Mouse (Mus musculus) hindbrain, embryonic 12.5 days (tissue): ENCODE results near the gene Actg1. TPM values are rescaled to one million over a fixed set of nuclear protein-coding genes. Genes with fewer than 3 reads are reported as not detected.
A peak's percentile ranks its signal among the peaks of the same experiment; 100 is the strongest.

Source experiments
- ATAC-seq: fragments of 200-750 bp; cut with Nextera tagmentation; 2 replicates; pipeline ENCODE4 v1.8.0; 2017; ENCODE audit warnings: moderate TSS enrichment; ENCODE audit not compliant: low FRiP score
- H3K27ac ChIP-seq: fragments of 300-500 bp; sonication (generic); 2 replicates; pipeline ENCODE4 v1.5.1; 2016; ENCODE audit warnings: mild to moderate bottlenecking
- H3K27me3 ChIP-seq: fragments of 300-500 bp; sonication (generic); 2 replicates; pipeline ENCODE4 v1.6.1; 2016; ENCODE audit warnings: mild to moderate bottlenecking
- H3K36me3 ChIP-seq: fragments of 300-500 bp; sonication (generic); 2 replicates; pipeline ENCODE4 v1.6.1; 2016; ENCODE audit warnings: mild to moderate bottlenecking
- H3K4me1 ChIP-seq: fragments of 300-500 bp; sonication (generic); 2 replicates; pipeline ENCODE4 v1.6.1; 2016
- H3K4me2 ChIP-seq: fragments of 300-500 bp; sonication (generic); replicated peaks from 2 replicates; pipeline ENCODE4 v1.6.1; 2016; ENCODE audit warnings: mild to moderate bottlenecking
- H3K4me3 ChIP-seq: fragments of 300-500 bp; sonication (generic); 2 replicates; pipeline ENCODE4 v1.5.1; 2016; ENCODE audit warnings: mild to moderate bottlenecking
- H3K9ac ChIP-seq: fragments of 300-500 bp; sonication (generic); 2 replicates; pipeline ENCODE4 v1.6.1; 2016; ENCODE audit warnings: mild to moderate bottlenecking, moderate library complexity
- H3K9me3 ChIP-seq: fragments of 300-500 bp; sonication (generic); replicated peaks from 2 replicates; pipeline ENCODE4 v1.6.1; 2016; ENCODE audit warnings: mild to moderate bottlenecking
- WGBS: fragments of 180-500 bp; shearing (Covaris S2); methylation state at CpG from one replicate; pipeline ENCODE4 v1.1.7; 2016; 5-methylcytosine and 5-hydroxymethylcytosine counted together
- polyA plus RNA-seq: library from polyadenylated mRNA; unstranded; fragments of >200 nt; fragmentation: Nextera tagmentation; extraction: Ambion mirVana; gene quantifications from 2 replicates; pipeline ENCODE4 v1.2.1, GENCODE M21; 2016

Actg1 gene
- polyA plus RNA-seq, 1 experiment from 2014 or later, result 3,608 TPM

GRCm38 (mm10) chr11:120339978-120340513 is 8.3 kb downstream of the Actg1 start:
- no peak overlapping the region for H3K27ac ChIP-seq
- 0 out of 2 replicates have a peak, but pooled peaks cover 6% of the 10 kb centered on the region for H3K9me3 ChIP-seq
- ATAC-seq, result no peak
- no peak overlapping the region for H3K4me3 ChIP-seq
- peaks cover 3% of the 10 kb centered on the region for H3K4me1 ChIP-seq
- H3K27me3 ChIP-seq, result no peaks in the 10 kb centered on the region
- peaks cover 5% of the 10 kb centered on the region for H3K36me3 ChIP-seq
- H3K4me2 ChIP-seq, result no peak overlapping the region
- H3K9ac ChIP-seq, result no peak overlapping the region
- WGBS, result 86% methylated on average over 10 of the region's 10 CpGs

GRCm38 (mm10) chr11:120338786-120339185 is 9.6 kb downstream of the Actg1 start:
- H3K27me3 ChIP-seq, result no peaks in the 10 kb centered on the region
- H3K4me3 ChIP-seq, result no peak overlapping the region
- no peaks in the 10 kb centered on the region for H3K36me3 ChIP-seq
- 75% methylated on average over 3 of the region's 3 CpGs for WGBS
- no peak overlapping the region for H3K27ac ChIP-seq
- H3K9me3 ChIP-seq, result 0 out of 2 replicates have a peak, but pooled peaks cover 6% of the 10 kb centered on the region
- H3K9ac ChIP-seq, result no peak overlapping the region
- no peak overlapping the region for H3K4me2 ChIP-seq
- H3K4me1 ChIP-seq, result no peaks in the 10 kb centered on the region
- ATAC-seq, result no peak

GRCm38 (mm10) chr11:120337447-120337846 is 10.9 kb downstream of the Actg1 start:
- H3K27ac ChIP-seq, result no peak overlapping the region

GRCm38 (mm10) chr11:120335431-120336021 is 12.8 kb downstream of the Actg1 start:
- Histone ChIP-seq H3K9me3 (0 out of 2 replicates have a peak, but pooled peaks cover 4% of the 10 kb centered on the region), H3K4me1 (no peaks in the 10 kb centered on the region), H3K4me2 (no peak overlapping the region), H3K27me3 (no peaks in the 10 kb centered on the region), H3K4me3 (no peak overlapping the region), H3K9ac (no peak overlapping the region), H3K36me3 (no peaks in the 10 kb centered on the region), H3K27ac (no peak overlapping the region)
- ATAC-seq, result no peak
- WGBS, result 82% methylated on average over 6 of the region's 6 CpGs

More at GRCm38 (mm10) chr11:120337447-120337846, 10.9 kb downstream of the Actg1 start:
- no peak for ATAC-seq
- no peaks in the 10 kb centered on the region for H3K4me1 ChIP-seq
- no peak overlapping the region for H3K4me3 ChIP-seq
- H3K4me2 ChIP-seq, result no peak overlapping the region
- no peak overlapping the region for H3K9ac ChIP-seq
- no peaks in the 10 kb centered on the region for H3K27me3 ChIP-seq
- WGBS, result 33% methylated on average over 2 of the region's 2 CpGs
- 0 out of 2 replicates have a peak, but pooled peaks cover 6% of the 10 kb centered on the region for H3K9me3 ChIP-seq
- no peaks in the 10 kb centered on the region for H3K36me3 ChIP-seq

- Histone ChIP-seq H3K4me3 (no peak overlapping the region), H3K9me3 (no peaks in the 10 kb centered on the region), H3K4me2 (no peak overlapping the region), H3K27ac (no peak overlapping the region), H3K36me3 (no peaks in the 10 kb centered on the region), H3K27me3 (no peaks in the 10 kb centered on the region), H3K4me1 (peaks cover 17% of the 10 kb centered on the region), H3K9ac (no peak overlapping the region)
- ATAC-seq, result no peak
- WGBS, result 96% methylated on average over 10 of the region's 10 CpGs
These were observed 28.2 kb downstream of the Actg1 start for GRCm38 (mm10) chr11:120320156-120320555.

GRCm38 (mm10) chr11:120319310-120319709 is 29.0 kb downstream of the Actg1 start:
- Histone ChIP-seq H3K9ac (no peak overlapping the region), H3K27me3 (no peaks in the 10 kb centered on the region), H3K4me2 (no peak overlapping the region), H3K4me3 (no peak overlapping the region), H3K9me3 (no peaks in the 10 kb centered on the region), H3K36me3 (no peaks in the 10 kb centered on the region), H3K4me1 (peaks cover 25% of the 10 kb centered on the region), H3K27ac (no peak overlapping the region)
- ATAC-seq, result no peak
- 91% methylated on average over 5 of the region's 5 CpGs for WGBS

- WGBS, result 60% methylated on average over 7 of the region's 7 CpGs
- H3K36me3 ChIP-seq, result no peaks in the 10 kb centered on the region
- peaks cover 28% of the 10 kb centered on the region for H3K4me1 ChIP-seq
- no peak for ATAC-seq
- H3K27ac ChIP-seq, result peak overlapping the region; percentile 97
- peak overlapping the region; percentile 43; the same call in 1 of the 2 replicates for H3K4me3 ChIP-seq
- no peaks in the 10 kb centered on the region for H3K9me3 ChIP-seq
- no peaks in the 10 kb centered on the region for H3K27me3 ChIP-seq
- H3K9ac ChIP-seq, result peak overlapping the region; percentile 71
- peak overlapping the region; percentile 83 for H3K4me2 ChIP-seq
These were observed 30.9 kb downstream of the Actg1 start for GRCm38 (mm10) chr11:120317456-120317855.

GRCm38 (mm10) chr11:120316690-120317254 is 31.6 kb downstream of the Actg1 start:
- Histone ChIP-seq H3K27me3 (no peaks in the 10 kb centered on the region), H3K4me3 (peak overlapping the region; percentile 43), H3K36me3 (no peaks in the 10 kb centered on the region), H3K27ac (peak overlapping the region; percentile 97), H3K9ac (peak overlapping the region; percentile 71), H3K4me2 (peak overlapping the region; percentile 83), H3K4me1 (peaks cover 32% of the 10 kb centered on the region), H3K9me3 (no peaks in the 10 kb centered on the region)
- WGBS, result 24% methylated on average over 13 of the region's 13 CpGs
- no peak; the same call in 1 of the 2 replicates for ATAC-seq

- Histone ChIP-seq H3K9me3 (no peaks in the 10 kb centered on the region), H3K36me3 (no peaks in the 10 kb centered on the region), H3K4me2 (peak overlapping the region; percentile 83), H3K27me3 (no peaks in the 10 kb centered on the region), H3K9ac (peak overlapping the region; percentile 71), H3K4me1 (peaks cover 39% of the 10 kb centered on the region), H3K27ac (peak overlapping the region; percentile 97), H3K4me3 (peak overlapping the region; percentile 43)
- WGBS, result 4% methylated on average over 37 of the region's 37 CpGs
- peak; percentile 97 for ATAC-seq
These were observed 32.3 kb downstream of the Actg1 start for GRCm38 (mm10) chr11:120315832-120316689.

GRCm38 (mm10) chr11:120315416-120315761 is 33.0 kb downstream of the Actg1 start:
- Histone ChIP-seq H3K9ac (peak overlapping the region; percentile 71), H3K4me3 (peak overlapping the region; percentile 43), H3K4me1 (peaks cover 43% of the 10 kb centered on the region), H3K27ac (peak overlapping the region; percentile 97), H3K27me3 (no peaks in the 10 kb centered on the region), H3K4me2 (peak overlapping the region; percentile 83), H3K9me3 (no peaks in the 10 kb centered on the region), H3K36me3 (no peaks in the 10 kb centered on the region)
- WGBS, result 21% methylated on average over 4 of the region's 4 CpGs
- ATAC-seq, result no peak

- Histone ChIP-seq H3K27ac (peak overlapping the region; percentile 97), H3K4me2 (peak overlapping the region; percentile 83), H3K9ac (peak overlapping the region; percentile 71), H3K9me3 (no peaks in the 10 kb centered on the region), H3K36me3 (no peaks in the 10 kb centered on the region), H3K4me3 (peak overlapping the region; percentile 43; the same call in 1 of the 2 replicates), H3K4me1 (peaks cover 45% of the 10 kb centered on the region), H3K27me3 (no peaks in the 10 kb centered on the region)
- no peak for ATAC-seq
- 43% methylated on average over 16 of the region's 16 CpGs for WGBS
These were observed 33.5 kb downstream of the Actg1 start for GRCm38 (mm10) chr11:120314721-120315415.
